Mouse (Mus musculus): Measurements from ENCODE around the gene Arfgef3. TPM values are rescaled to one million over a fixed set of nuclear protein-coding genes. Genes with fewer than 3 reads are reported as not detected.

Gene Arfgef3
- polyA plus RNA-seq (2012; rRNA removed): 4.4 and 7.4 TPM in 2 replicates

- DNase-seq (ENCODE audit: low read depth): peak; percentile 72
- no peak for TF ChIP-seq POLR2A (IDR thresholded peaks at IDR 0.05; ENCODE audit: borderline replicate concordance, extremely low read depth, insufficient read depth, insufficient read length, poor library complexity, severe bottlenecking)
- 0 out of 2 replicates have a peak, but pooled peaks have one; percentile 0 for TF ChIP-seq CTCF (IDR thresholded peaks at IDR 0.05; ENCODE audit: borderline replicate concordance, extremely low read depth, insufficient read depth, insufficient read length)
These were observed at the start of gene Arfgef3 for GRCm38 (mm10) chr10:18743286-18744142. Gene Arfgef3, minus strand, starts transcription at chr10:18743949.

DNA sequence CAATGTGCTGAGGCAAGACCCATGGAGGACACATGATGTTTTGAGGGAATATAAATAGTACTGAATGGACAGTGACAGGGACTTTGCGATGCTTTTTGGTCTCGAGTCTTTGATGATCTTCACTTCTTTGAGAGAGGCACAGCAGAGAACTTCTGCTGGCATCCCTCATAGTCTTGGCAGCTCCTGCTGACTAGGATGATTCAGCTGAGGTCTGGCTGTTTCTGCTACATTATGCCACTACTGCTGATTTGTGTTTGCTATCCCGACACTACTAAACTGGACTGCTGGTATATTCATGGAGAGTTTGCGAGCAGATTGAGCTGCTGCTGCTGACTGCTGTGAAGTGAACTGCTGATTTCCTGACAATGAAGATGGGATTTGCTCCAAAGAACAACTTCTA is 46.3 kb upstream of the Arfgef3 start:
- TF ChIP-seq POLR2A (IDR thresholded peaks at IDR 0.05; ENCODE audit: borderline replicate concordance, extremely low read depth, insufficient read depth, insufficient read length, poor library complexity, severe bottlenecking) (no peak), CTCF (IDR thresholded peaks at IDR 0.05; ENCODE audit: borderline replicate concordance, extremely low read depth, insufficient read depth, insufficient read length) (no peak)
- no peak for DNase-seq (ENCODE audit: low read depth)

GRCm38 (mm10) chr10:18788601-18789000 is 44.9 kb upstream of the Arfgef3 start:
- TF ChIP-seq CTCF (IDR thresholded peaks at IDR 0.05; ENCODE audit: borderline replicate concordance, extremely low read depth, insufficient read depth, insufficient read length) (no peak), POLR2A (IDR thresholded peaks at IDR 0.05; ENCODE audit: borderline replicate concordance, extremely low read depth, insufficient read depth, insufficient read length, poor library complexity, severe bottlenecking) (no peak)
- DNase-seq (ENCODE audit: low read depth): no peak

GRCm38 (mm10) chr10:18786693-18787092 is 42.9 kb upstream of the Arfgef3 start, which contains the start of gene Gm4922:
Gene Gm4922, minus strand, starts transcription at chr10:18786793.
- DNase-seq (ENCODE audit: low read depth): no peak
- no peak for TF ChIP-seq POLR2A (IDR thresholded peaks at IDR 0.05; ENCODE audit: borderline replicate concordance, extremely low read depth, insufficient read depth, insufficient read length, poor library complexity, severe bottlenecking)
- TF ChIP-seq CTCF (IDR thresholded peaks at IDR 0.05; ENCODE audit: borderline replicate concordance, extremely low read depth, insufficient read depth, insufficient read length): no peak

DNA sequence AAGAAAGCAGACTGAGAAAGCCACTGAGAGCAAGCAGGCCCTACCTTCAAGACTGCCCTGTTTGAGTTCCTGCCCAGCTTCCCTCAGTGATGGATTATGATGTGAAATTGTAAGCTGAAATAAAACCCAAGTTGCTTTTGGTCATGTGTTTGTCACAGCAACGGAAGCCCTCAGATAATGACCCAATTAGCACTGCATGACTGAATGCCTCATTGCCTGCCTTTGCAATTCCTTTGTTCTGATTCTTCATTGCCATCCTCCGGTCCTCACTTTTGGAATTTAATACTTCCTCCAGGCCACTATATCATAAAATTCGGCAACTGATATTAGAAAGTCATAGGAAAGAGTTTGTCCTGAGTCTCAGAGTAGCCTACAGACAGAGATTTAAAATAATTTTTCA is 33.8 kb upstream of the Arfgef3 start:
- DNase-seq (ENCODE audit: low read depth): peak; percentile 22
- TF ChIP-seq POLR2A (IDR thresholded peaks at IDR 0.05; ENCODE audit: borderline replicate concordance, extremely low read depth, insufficient read depth, insufficient read length, poor library complexity, severe bottlenecking): no peak
- no peak for TF ChIP-seq CTCF (IDR thresholded peaks at IDR 0.05; ENCODE audit: borderline replicate concordance, extremely low read depth, insufficient read depth, insufficient read length)

DNA sequence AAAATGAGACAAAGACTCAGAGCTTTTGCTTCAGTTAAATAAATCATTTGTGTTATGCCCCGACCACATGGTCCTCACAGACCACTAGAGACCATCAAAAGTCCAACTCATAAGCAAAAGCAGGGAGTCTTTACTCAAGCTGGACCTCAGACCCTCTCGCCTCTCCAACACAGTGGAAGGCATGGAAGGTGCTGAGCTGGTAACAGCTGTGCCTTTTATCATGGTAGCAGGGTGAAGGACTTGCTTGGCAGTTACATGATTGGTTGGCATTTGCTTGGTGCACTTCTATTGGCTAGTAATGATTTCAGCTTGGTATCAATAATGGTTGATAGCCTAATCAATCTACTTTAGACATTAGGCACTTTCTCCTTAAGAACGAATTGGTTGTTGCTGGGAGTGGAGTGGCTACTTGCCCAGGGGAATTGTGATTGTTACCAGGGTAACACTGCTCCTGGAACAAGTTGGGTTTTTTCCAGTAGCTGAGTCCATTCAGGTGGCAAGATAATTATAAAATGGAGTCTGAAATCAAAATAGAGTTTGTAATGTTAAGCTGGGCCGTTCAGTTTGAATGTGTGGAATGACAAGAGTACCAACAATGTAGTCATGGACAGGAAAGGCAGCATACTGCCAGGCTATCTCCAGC is 28.9 kb upstream of the Arfgef3 start:
- TF ChIP-seq POLR2A (IDR thresholded peaks at IDR 0.05; ENCODE audit: borderline replicate concordance, extremely low read depth, insufficient read depth, insufficient read length, poor library complexity, severe bottlenecking) (no peak), CTCF (IDR thresholded peaks at IDR 0.05; ENCODE audit: borderline replicate concordance, extremely low read depth, insufficient read depth, insufficient read length) (no peak)
- peak; percentile 75 for DNase-seq (ENCODE audit: low read depth)

DNA sequence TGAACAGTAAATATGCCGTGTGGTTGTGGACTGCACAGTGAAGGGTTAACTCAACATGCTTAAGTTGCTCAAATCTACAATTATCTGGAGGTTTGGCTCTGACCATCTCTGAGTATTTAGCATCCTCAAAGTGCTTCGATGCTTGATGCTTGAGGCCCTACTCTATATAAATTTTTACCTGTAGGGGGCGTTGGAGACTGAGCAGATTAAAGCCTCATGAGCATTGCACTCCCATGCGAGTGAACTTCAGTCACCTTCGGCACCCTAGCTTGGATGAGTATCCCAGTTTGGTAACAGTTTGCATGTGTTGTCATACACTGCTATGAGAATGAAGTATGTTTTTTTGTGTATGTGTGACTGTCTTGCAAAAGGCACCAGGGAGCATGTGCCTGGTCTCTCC is 26.2 kb upstream of the Arfgef3 start:
- no peak for DNase-seq (ENCODE audit: low read depth)
- TF ChIP-seq POLR2A (IDR thresholded peaks at IDR 0.05; ENCODE audit: borderline replicate concordance, extremely low read depth, insufficient read depth, insufficient read length, poor library complexity, severe bottlenecking): no peak
- no peak for TF ChIP-seq CTCF (IDR thresholded peaks at IDR 0.05; ENCODE audit: borderline replicate concordance, extremely low read depth, insufficient read depth, insufficient read length)

GRCm38 (mm10) chr10:18760241-18760640 is 16.5 kb upstream of the Arfgef3 start:
- peak; percentile 73 for TF ChIP-seq CTCF (IDR thresholded peaks at IDR 0.05; ENCODE audit: borderline replicate concordance, extremely low read depth, insufficient read depth, insufficient read length)
- no peak for TF ChIP-seq POLR2A (IDR thresholded peaks at IDR 0.05; ENCODE audit: borderline replicate concordance, extremely low read depth, insufficient read depth, insufficient read length, poor library complexity, severe bottlenecking)
- DNase-seq (ENCODE audit: low read depth): peak; percentile 40

DNA sequence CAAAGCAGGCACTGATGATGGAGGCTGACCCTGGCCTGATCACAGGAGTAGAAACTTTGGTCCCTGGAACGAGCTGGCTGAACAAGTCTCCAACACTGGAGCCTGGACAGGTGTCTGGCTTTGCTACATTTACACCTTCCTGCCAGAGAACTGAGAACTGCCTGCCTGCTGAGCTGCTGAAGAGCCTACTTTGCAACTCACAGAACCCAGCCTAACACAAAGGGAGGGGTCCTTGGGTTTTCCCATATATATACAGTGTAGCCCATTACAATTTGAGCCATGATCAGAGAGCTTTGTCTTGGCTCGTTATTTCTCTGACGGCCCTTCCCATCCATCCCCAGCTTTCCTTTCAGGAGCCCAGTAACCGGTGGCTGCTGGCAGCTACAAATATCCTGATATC is 6.3 kb upstream of the Arfgef3 start:
- TF ChIP-seq CTCF (IDR thresholded peaks at IDR 0.05; ENCODE audit: borderline replicate concordance, extremely low read depth, insufficient read depth, insufficient read length): no peak
- TF ChIP-seq POLR2A (IDR thresholded peaks at IDR 0.05; ENCODE audit: borderline replicate concordance, extremely low read depth, insufficient read depth, insufficient read length, poor library complexity, severe bottlenecking): no peak
- no peak for DNase-seq (ENCODE audit: low read depth)

GRCm38 (mm10) chr10:18742086-18742485 is 1.7 kb downstream of the Arfgef3 start:
- DNase-seq (ENCODE audit: low read depth): peak; percentile 70
- no peak for TF ChIP-seq CTCF (IDR thresholded peaks at IDR 0.05; ENCODE audit: borderline replicate concordance, extremely low read depth, insufficient read depth, insufficient read length)
- TF ChIP-seq POLR2A (IDR thresholded peaks at IDR 0.05; ENCODE audit: borderline replicate concordance, extremely low read depth, insufficient read depth, insufficient read length, poor library complexity, severe bottlenecking): no peak

DNA sequence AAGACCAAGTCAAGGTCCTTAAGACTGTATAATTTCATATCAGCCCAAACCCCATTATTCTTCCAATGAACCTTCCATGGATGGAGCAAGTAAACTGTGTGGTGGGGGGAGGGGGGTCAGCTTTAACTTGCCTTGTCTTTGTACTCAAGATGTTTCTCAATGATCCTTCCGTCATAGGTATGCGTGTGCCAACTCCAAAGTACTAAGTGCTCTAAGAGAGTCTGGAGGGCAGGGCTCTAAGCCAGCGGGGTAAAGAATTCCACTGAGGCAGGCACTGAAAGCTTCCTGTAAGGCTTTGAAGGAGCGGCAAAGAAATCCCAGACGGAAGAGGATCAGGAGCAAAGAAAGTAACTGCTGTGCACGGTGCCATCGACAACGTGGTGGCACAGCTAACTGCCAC is 2.7 kb downstream of the Arfgef3 start:
- TF ChIP-seq CTCF (IDR thresholded peaks at IDR 0.05; ENCODE audit: borderline replicate concordance, extremely low read depth, insufficient read depth, insufficient read length): no peak
- TF ChIP-seq POLR2A (IDR thresholded peaks at IDR 0.05; ENCODE audit: borderline replicate concordance, extremely low read depth, insufficient read depth, insufficient read length, poor library complexity, severe bottlenecking): no peak
- DNase-seq (ENCODE audit: low read depth): peak; percentile 14

All from brain, embryonic 14.5 days (tissue).